In the genomic region with DNA sequence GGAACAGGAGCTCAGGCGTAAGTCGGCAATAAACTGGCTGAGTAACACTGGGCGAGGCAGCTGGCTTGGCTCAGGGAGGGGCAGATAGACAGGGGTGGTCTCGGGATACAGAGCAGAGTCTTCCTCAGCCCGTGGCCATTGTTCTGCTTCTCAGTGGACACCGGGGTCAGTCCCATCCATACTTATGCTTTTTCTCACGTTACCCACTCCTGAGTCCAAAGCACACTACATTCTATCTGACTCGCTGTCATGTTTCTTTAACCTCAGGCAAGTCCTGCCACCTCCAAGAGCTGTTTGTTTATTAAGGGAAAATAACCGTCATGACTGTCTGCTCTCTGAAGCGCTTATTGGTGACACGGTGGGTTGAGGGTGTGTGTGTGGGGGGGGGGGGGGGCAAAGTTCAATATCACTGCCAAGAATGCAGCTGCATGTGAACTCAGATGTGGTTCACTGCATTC, we compare ENCODE assay signal across 13 mouse cellular contexts. TPM values are rescaled to one million over a fixed set of nuclear protein-coding genes. Genes with fewer than 3 reads are reported as not detected.
DNase-seq lines count a peak whose midpoint lies in the region; ATAC-seq and TF ChIP-seq lines count a peak whose summit lies in the region.
"Had no signal": no experiment of that assay in that cellular context is flagged by ENCODE, and none has a peak within 500 bp of the region (broad histone marks: within the 10 kb centered on the region; RNA-seq: fewer than 3 reads in every experiment).

No protein-coding gene starts in this region.

- no peak for TF ChIP-seq POLR2A in cerebellum, adult 2 months (IDR thresholded peaks at IDR 0.05; ENCODE audit: borderline replicate concordance, insufficient read depth, low read length)

- TF ChIP-seq CTCF in cerebellum, adult 2 months (IDR thresholded peaks at IDR 0.05; ENCODE audit: borderline replicate concordance, insufficient read depth, low read depth, low read length), result no peak

- peaks cover 9% of the 10 kb centered on the region; the same call in 1 of the 2 replicates for H3K4me1 ChIP-seq in limb, embryonic 13.5 days
- H3K4me1 ChIP-seq in limb, embryonic 10.5 days, result peaks cover 7% of the 10 kb centered on the region
- no peaks in the 10 kb centered on the region; the same call in 1 of the 2 replicates for H3K4me1 ChIP-seq in intestine, embryonic 15.5 days (replicated peaks)
- H3K4me1 ChIP-seq in neural tube, embryonic 15.5 days, result 0 out of 2 replicates have a peak, but pooled peaks cover 4% of the 10 kb centered on the region
- no peaks in the 10 kb centered on the region for H3K4me1 ChIP-seq in cerebellum, adult 2 months (ENCODE audit: control insufficient read depth, insufficient read depth, low read length)
- peaks cover 7% of the 10 kb centered on the region for H3K4me1 ChIP-seq in forebrain, embryonic 10.5 days
- H3K4me1 ChIP-seq: hindbrain, embryonic 15.5 days had no signal

- H3K4me2 ChIP-seq in limb, embryonic 13.5 days (replicated peaks), result no peak overlapping the region
- peak overlapping the region; percentile 47 for H3K4me2 ChIP-seq in intestine, embryonic 15.5 days (replicated peaks)
- peak overlapping the region; percentile 32 for H3K4me2 ChIP-seq in neural tube, embryonic 15.5 days
- H3K4me2 ChIP-seq: hindbrain, embryonic 15.5 days had no signal

- no peak overlapping the region for H3K27ac ChIP-seq in limb, embryonic 13.5 days
- H3K27ac ChIP-seq in limb, embryonic 10.5 days, result no peak overlapping the region
- peak overlapping the region; percentile 48 for H3K27ac ChIP-seq in intestine, embryonic 15.5 days
- H3K27ac ChIP-seq in neural tube, embryonic 15.5 days (replicated peaks), result no peak overlapping the region
- no peak overlapping the region for H3K27ac ChIP-seq in cerebellum, adult 2 months (ENCODE audit: insufficient read depth, low read length)
- H3K27ac ChIP-seq in forebrain, embryonic 10.5 days, result no peak overlapping the region
- H3K27ac ChIP-seq: hindbrain, embryonic 15.5 days had no signal

- no peaks in the 10 kb centered on the region for H3K36me3 ChIP-seq in limb, embryonic 13.5 days
- H3K36me3 ChIP-seq in limb, embryonic 10.5 days, result no peaks in the 10 kb centered on the region
- H3K36me3 ChIP-seq in intestine, embryonic 15.5 days, result no peaks in the 10 kb centered on the region
- H3K36me3 ChIP-seq in neural tube, embryonic 15.5 days, result no peaks in the 10 kb centered on the region
- H3K36me3 ChIP-seq in forebrain, embryonic 10.5 days (replicated peaks), result no peaks in the 10 kb centered on the region
- H3K36me3 ChIP-seq: hindbrain, embryonic 15.5 days had no signal

- H3K9me3 ChIP-seq in limb, embryonic 13.5 days, result no peaks in the 10 kb centered on the region
- no peaks in the 10 kb centered on the region for H3K9me3 ChIP-seq in limb, embryonic 10.5 days (replicated peaks)
- no peaks in the 10 kb centered on the region for H3K9me3 ChIP-seq in intestine, embryonic 15.5 days
- H3K9me3 ChIP-seq in neural tube, embryonic 15.5 days (replicated peaks), result no peaks in the 10 kb centered on the region
- no peaks in the 10 kb centered on the region for H3K9me3 ChIP-seq in forebrain, embryonic 10.5 days
- H3K9me3 ChIP-seq: hindbrain, embryonic 15.5 days had no signal

- no peak overlapping the region for H3K4me3 ChIP-seq in limb, embryonic 13.5 days
- no peak overlapping the region for H3K4me3 ChIP-seq in limb, embryonic 10.5 days
- 0 out of 2 replicates have a peak overlapping the region, but pooled peaks have one; percentile 4 for H3K4me3 ChIP-seq in intestine, embryonic 15.5 days (replicated peaks)
- H3K4me3 ChIP-seq in neural tube, embryonic 15.5 days (replicated peaks), result no peak overlapping the region
- H3K4me3 ChIP-seq in cerebellum, adult 2 months (replicated peaks; ENCODE audit: insufficient read depth, low read depth, low read length), result no peak overlapping the region
- no peak overlapping the region for H3K4me3 ChIP-seq in forebrain, embryonic 10.5 days
- H3K4me3 ChIP-seq: hindbrain, embryonic 15.5 days had no signal

- H3K27me3 ChIP-seq in limb, embryonic 13.5 days, result no peaks in the 10 kb centered on the region
- H3K27me3 ChIP-seq in limb, embryonic 10.5 days (ENCODE audit: low read depth, poor library complexity, severe bottlenecking), result no peaks in the 10 kb centered on the region
- H3K27me3 ChIP-seq in intestine, embryonic 15.5 days (replicated peaks), result no peaks in the 10 kb centered on the region
- no peaks in the 10 kb centered on the region for H3K27me3 ChIP-seq in neural tube, embryonic 15.5 days (replicated peaks)
- no peaks in the 10 kb centered on the region for H3K27me3 ChIP-seq in cerebellum, adult 2 months (ENCODE audit: control insufficient read depth, insufficient read depth, low read length)
- no peaks in the 10 kb centered on the region for H3K27me3 ChIP-seq in forebrain, embryonic 10.5 days (ENCODE audit: poor library complexity, severe bottlenecking)
- H3K27me3 ChIP-seq: hindbrain, embryonic 15.5 days had no signal

- 40% methylated on average over 11 of the region's 11 CpGs for WGBS in limb, embryonic 13.5 days
- WGBS in limb, embryonic 10.5 days, result 54% methylated on average over 11 of the region's 11 CpGs
- 8% methylated on average over 11 of the region's 11 CpGs for WGBS in intestine, embryonic 15.5 days
- WGBS in neural tube, embryonic 15.5 days, result 31% methylated on average over 11 of the region's 11 CpGs
- 60% methylated on average over 11 of the region's 11 CpGs for WGBS in cerebellum, adult 2 months
- 76% methylated on average over 11 of the region's 11 CpGs for WGBS in forebrain, embryonic 10.5 days

- H3K9ac ChIP-seq in limb, embryonic 13.5 days, result no peak overlapping the region
- no peak overlapping the region for H3K9ac ChIP-seq in intestine, embryonic 15.5 days
- no peak overlapping the region for H3K9ac ChIP-seq in neural tube, embryonic 15.5 days (replicated peaks)
- H3K9ac ChIP-seq: hindbrain, embryonic 15.5 days had no signal

- peak; percentile 32; the same call in 1 of the 2 replicates for ATAC-seq in limb, embryonic 13.5 days (ENCODE audit: low FRiP score, low read depth)
- peak; percentile 90 for ATAC-seq in intestine, embryonic 15.5 days
- no peak for ATAC-seq in neural tube, embryonic 15.5 days (ENCODE audit: low FRiP score)
- ATAC-seq: lung, postnatal 0 days had no signal

- no peak for DNase-seq in limb, embryonic 10.5 days (ENCODE audit: low spot score)
- peak; percentile 59 for DNase-seq in kidney, postnatal 14 days
- no peak for DNase-seq in layer of hippocampus, adult 11-12 months (ENCODE audit: low spot score)
- no peak for DNase-seq in cerebellum, adult 2 months
- no peak for DNase-seq in forebrain, embryonic 10.5 days (ENCODE audit: extremely low spot score, low spot score)
- DNase-seq: adrenal gland, postnatal 14 days; cerebellum, adult 11 months; gastrocnemius, postnatal 10 days had no signal

RNA-seq across cellular contexts. Expression of a gene that starts 8.2 kb away (rescaled TPM):
- 76.8 and 77.8 TPM in 2 replicates for polyA plus RNA-seq in limb, embryonic 13.5 days (2015; fragmentation: Nextera tagmentation; extraction: Ambion mirVana)
- polyA plus RNA-seq in limb, embryonic 10.5 days (2016; fragmentation: Nextera tagmentation; extraction: Ambion mirVana), result 38.9 and 50.2 TPM in 2 replicates
- polyA plus RNA-seq in intestine, embryonic 15.5 days (2015; fragmentation: Nextera tagmentation; extraction: Ambion mirVana), result 28.7 and 31.8 TPM in 2 replicates
- polyA plus RNA-seq in neural tube, embryonic 15.5 days (2015; fragmentation: Nextera tagmentation; extraction: Ambion mirVana), result 7.2 and 11.2 TPM in 2 replicates
- polyA plus RNA-seq in cerebellum, adult 2 months (2012; rRNA removed), result 4.7 and 5.9 TPM in 2 replicates
- polyA plus RNA-seq in forebrain, embryonic 10.5 days (2016; fragmentation: Nextera tagmentation; extraction: Ambion mirVana), result 28.0 and 28.3 TPM in 2 replicates
